Mouse (Mus musculus) adrenal gland (tissue): ENCODE data around the gene Arl6ip5.

ENCODE experiments used
- intact Hi-C: fragments of 180-260 bp; cut with DNase I; formaldehyde crosslinking; loops from one replicate; pipeline ENCODE4 v1.15.1; 2025

The Arl6ip5 gene

GRCm38 (mm10) chr6:97269596-97269995, 59.1 kb downstream of the Arl6ip5 start:
- intact Hi-C loops, result no loop called here

- intact Hi-C loops, result no loop called here
Observed at GRCm38 (mm10) chr6:97272349-97272748, 61.9 kb downstream of the Arl6ip5 start.

- intact Hi-C loops, result no loop called here
Observed at GRCm38 (mm10) chr6:97273058-97273710, 62.7 kb downstream of the Arl6ip5 start.

GRCm38 (mm10) chr6:97273777-97274176, 63.3 kb downstream of the Arl6ip5 start:
- intact Hi-C loops, result no loop called here

- intact Hi-C loops, result loop anchor here (5.0 kb wide), 1 partner anchor 462 kb away; no protein-coding TSS in a partner anchor
Observed at GRCm38 (mm10) chr6:97275760-97276159, 65.3 kb downstream of the Arl6ip5 start.

GRCm38 (mm10) chr6:97276366-97276765, 65.9 kb downstream of the Arl6ip5 start:
- intact Hi-C loops, result loop anchor here (5.0 kb wide), 1 partner anchor 461 kb away; no protein-coding TSS in a partner anchor

GRCm38 (mm10) chr6:97276890-97277497, 66.5 kb downstream of the Arl6ip5 start:
- intact Hi-C loops, result loop anchor here (5.0 kb wide), 1 partner anchor 460 kb away; no protein-coding TSS in a partner anchor

- intact Hi-C loops, result loop anchor here (1.0 to 5.0 kb wide), 3 partner anchors 139 to 459 kb away; no protein-coding TSS in a partner anchor
Observed at GRCm38 (mm10) chr6:97278014-97278787, 67.7 kb downstream of the Arl6ip5 start.

GRCm38 (mm10) chr6:97278878-97279277, 68.4 kb downstream of the Arl6ip5 start:
- intact Hi-C loops, result loop anchor here (1.0 to 5.0 kb wide), 3 partner anchors 138 to 458 kb away; no protein-coding TSS in a partner anchor
